Mouse (Mus musculus): ENCODE measurements around the gene Entpd1. TPM values are rescaled to one million over a fixed set of nuclear protein-coding genes. Genes with fewer than 3 reads are reported as not detected.
A peak's percentile ranks its signal among the peaks of the same experiment; 100 is the strongest.

Entpd1 gene
- 4.6 TPM in 2 replicates for total RNA-seq (2014; rRNA removed)
- polyA plus RNA-seq (2012; rRNA removed): 1.6 and 1.8 TPM in 2 replicates

- no peak for TF ChIP-seq POLR2A (IDR thresholded peaks at IDR 0.05; ENCODE audit: extremely low read depth, insufficient read depth, low read length)
- TF ChIP-seq CTCF (IDR thresholded peaks at IDR 0.05; ENCODE audit: low read depth, low read length): peak; percentile 93
- no peak within 1 kb of the TSS for H3K27ac ChIP-seq (replicated peaks; ENCODE audit: insufficient read depth, low read depth, low read length)
Observed at GRCm38 (mm10) chr19:40611830-40612506, at the start of gene Entpd1, which contains the start of gene Tctn3. Entpd1 (plus strand) TSS chr19:40612366. Tctn3 (minus strand) TSS chr19:40612233.

GRCm38 (mm10) chr19:40563880-40564645 is 48.1 kb upstream of the Entpd1 start:
- no peaks in the 10 kb centered on the region for H3K27me3 ChIP-seq (ENCODE audit: control insufficient read depth, insufficient read depth, low read length)
- H3K36me3 ChIP-seq (ENCODE audit: control insufficient read depth, insufficient read depth, low read length): peaks cover 2% of the 10 kb centered on the region; the same call in 1 of the 2 replicates
- H3K4me3 ChIP-seq (ENCODE audit: insufficient read depth, low read depth, low read length): no peak overlapping the region
- H3K9ac ChIP-seq (ENCODE audit: low read depth, low read length): no peak overlapping the region
- WGBS: 84% methylated on average over 10 of the region's 10 CpGs
- H3K27ac ChIP-seq (replicated peaks; ENCODE audit: insufficient read depth, low read depth, low read length): no peak overlapping the region
- no peak for TF ChIP-seq CTCF (IDR thresholded peaks at IDR 0.05; ENCODE audit: low read depth, low read length)
- no peak for TF ChIP-seq POLR2A (IDR thresholded peaks at IDR 0.05; ENCODE audit: extremely low read depth, insufficient read depth, low read length)
- no peaks in the 10 kb centered on the region for H3K79me2 ChIP-seq (ENCODE audit: control insufficient read depth, insufficient read depth, low read length)
- no peak for DNase-seq (ENCODE audit: extremely low read depth, low read depth, low spot score)
- no peaks in the 10 kb centered on the region for H3K4me1 ChIP-seq (ENCODE audit: control insufficient read depth, insufficient read depth, low read length)

More at GRCm38 (mm10) chr19:40611830-40612506, at the start of gene Entpd1, which contains the start of gene Tctn3:
- Histone ChIP-seq H3K79me2 (ENCODE audit: control insufficient read depth, insufficient read depth, low read length) (no peaks in the 10 kb centered on the region), H3K9ac (ENCODE audit: low read depth, low read length) (peak within 1 kb of the TSS; percentile 79), H3K4me1 (ENCODE audit: control insufficient read depth, insufficient read depth, low read length) (peaks cover 5% of the 10 kb centered on the region; the same call in 1 of the 2 replicates), H3K36me3 (ENCODE audit: control insufficient read depth, insufficient read depth, low read length) (peaks cover 8% of the 10 kb centered on the region), H3K27me3 (ENCODE audit: control insufficient read depth, insufficient read depth, low read length) (no peaks in the 10 kb centered on the region), H3K4me3 (ENCODE audit: insufficient read depth, low read depth, low read length) (peak within 1 kb of the TSS; percentile 95)
- WGBS: under 1% methylated on average over 45 of the region's 45 CpGs
- DNase-seq (ENCODE audit: extremely low read depth, low read depth, low spot score): peak; percentile 71

- TF ChIP-seq POLR2A (IDR thresholded peaks at IDR 0.05; ENCODE audit: extremely low read depth, insufficient read depth, low read length): no peak
- no peak for TF ChIP-seq CTCF (IDR thresholded peaks at IDR 0.05; ENCODE audit: low read depth, low read length)
- no peaks in the 10 kb centered on the region for H3K27me3 ChIP-seq (ENCODE audit: control insufficient read depth, insufficient read depth, low read length)
- no peak overlapping the region for H3K27ac ChIP-seq (replicated peaks; ENCODE audit: insufficient read depth, low read depth, low read length)
- H3K4me3 ChIP-seq (ENCODE audit: insufficient read depth, low read depth, low read length): no peak overlapping the region
- H3K9ac ChIP-seq (ENCODE audit: low read depth, low read length): no peak overlapping the region
- 94% methylated on average over 3 of the region's 3 CpGs for WGBS
- peaks cover 3% of the 10 kb centered on the region; the same call in 1 of the 2 replicates for H3K4me1 ChIP-seq (ENCODE audit: control insufficient read depth, insufficient read depth, low read length)
- no peaks in the 10 kb centered on the region for H3K36me3 ChIP-seq (ENCODE audit: control insufficient read depth, insufficient read depth, low read length)
- no peaks in the 10 kb centered on the region for H3K79me2 ChIP-seq (ENCODE audit: control insufficient read depth, insufficient read depth, low read length)
- no peak for DNase-seq (ENCODE audit: extremely low read depth, low read depth, low spot score)
Observed at GRCm38 (mm10) chr19:40567616-40568015, 44.5 kb upstream of the Entpd1 start.

GRCm38 (mm10) chr19:40570726-40571125 is 41.4 kb upstream of the Entpd1 start:
- no peaks in the 10 kb centered on the region for H3K79me2 ChIP-seq (ENCODE audit: control insufficient read depth, insufficient read depth, low read length)
- peaks cover 3% of the 10 kb centered on the region; the same call in 1 of the 2 replicates for H3K4me1 ChIP-seq (ENCODE audit: control insufficient read depth, insufficient read depth, low read length)
- H3K4me3 ChIP-seq (ENCODE audit: insufficient read depth, low read depth, low read length): no peak overlapping the region
- H3K9ac ChIP-seq (ENCODE audit: low read depth, low read length): no peak overlapping the region
- H3K27me3 ChIP-seq (ENCODE audit: control insufficient read depth, insufficient read depth, low read length): no peaks in the 10 kb centered on the region
- no peaks in the 10 kb centered on the region for H3K36me3 ChIP-seq (ENCODE audit: control insufficient read depth, insufficient read depth, low read length)
- TF ChIP-seq CTCF (IDR thresholded peaks at IDR 0.05; ENCODE audit: low read depth, low read length) (no peak), POLR2A (IDR thresholded peaks at IDR 0.05; ENCODE audit: extremely low read depth, insufficient read depth, low read length) (no peak)
- H3K27ac ChIP-seq (replicated peaks; ENCODE audit: insufficient read depth, low read depth, low read length): no peak overlapping the region
- peak; percentile 61 for DNase-seq (ENCODE audit: extremely low read depth, low read depth, low spot score)
- 20% methylated on average over 9 of the region's 9 CpGs for WGBS

- Histone ChIP-seq H3K4me1 (ENCODE audit: control insufficient read depth, insufficient read depth, low read length) (peaks cover 3% of the 10 kb centered on the region; the same call in 1 of the 2 replicates), H3K27me3 (ENCODE audit: control insufficient read depth, insufficient read depth, low read length) (no peaks in the 10 kb centered on the region), H3K36me3 (ENCODE audit: control insufficient read depth, insufficient read depth, low read length) (no peaks in the 10 kb centered on the region), H3K27ac (replicated peaks; ENCODE audit: insufficient read depth, low read depth, low read length) (no peak overlapping the region), H3K9ac (ENCODE audit: low read depth, low read length) (no peak overlapping the region), H3K79me2 (ENCODE audit: control insufficient read depth, insufficient read depth, low read length) (no peaks in the 10 kb centered on the region), H3K4me3 (ENCODE audit: insufficient read depth, low read depth, low read length) (no peak overlapping the region)
- 91% methylated on average over 5 of the region's 5 CpGs for WGBS
- DNase-seq (ENCODE audit: extremely low read depth, low read depth, low spot score): no peak
- TF ChIP-seq POLR2A (IDR thresholded peaks at IDR 0.05; ENCODE audit: extremely low read depth, insufficient read depth, low read length): no peak
- no peak for TF ChIP-seq CTCF (IDR thresholded peaks at IDR 0.05; ENCODE audit: low read depth, low read length)
Observed at GRCm38 (mm10) chr19:40575438-40575837, 36.7 kb upstream of the Entpd1 start.
